10 mouse cellular contexts compared by ENCODE assay signal in the genomic region with DNA sequence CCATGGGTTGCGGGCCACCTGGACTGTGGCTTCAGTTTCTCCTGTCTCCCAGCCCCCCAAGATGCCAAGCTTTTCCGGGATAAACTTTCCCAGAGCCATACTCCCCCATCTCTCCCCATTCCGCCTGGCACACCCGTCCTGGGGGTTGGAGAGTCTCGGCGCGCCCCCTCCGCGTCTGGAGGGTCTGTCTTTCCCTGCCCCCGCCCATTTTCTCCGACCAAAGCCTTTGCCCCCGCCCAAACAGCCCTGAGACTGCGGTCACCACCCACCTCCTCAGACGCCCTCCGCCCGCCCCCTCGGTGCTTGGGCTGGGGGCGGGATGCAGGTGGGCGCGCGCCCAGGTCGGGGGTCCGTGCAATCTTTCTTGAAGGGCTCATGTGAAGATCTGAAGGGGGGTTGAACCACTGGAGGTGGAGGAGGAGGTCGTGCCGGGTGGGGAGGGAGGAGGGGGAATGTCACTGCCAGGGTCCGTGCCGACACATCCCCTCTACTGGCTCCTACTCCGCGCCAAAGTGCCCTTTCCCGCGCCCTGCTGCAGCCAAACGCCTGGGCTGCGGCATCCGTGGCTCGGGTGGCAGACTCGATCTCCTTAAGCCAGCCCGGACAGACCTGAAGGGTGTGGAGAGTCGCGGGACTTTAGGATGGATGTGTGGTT. TPM values are rescaled to one million over a fixed set of nuclear protein-coding genes. Genes with fewer than 3 reads are reported as not detected.
DNase-seq lines count a peak whose midpoint lies in the region; ATAC-seq and TF ChIP-seq lines count a peak whose summit lies in the region.
"Had no signal": no experiment of that assay in that cellular context is flagged by ENCODE, and none has a peak within 500 bp of the region (broad histone marks: within the 10 kb centered on the region; RNA-seq: fewer than 3 reads in every experiment).

No protein-coding gene starts in this region.

- peaks cover 72% of the 10 kb centered on the region for H3K27me3 ChIP-seq in heart, embryonic 11.5 days (ENCODE audit: control insufficient read depth, insufficient read depth, low read length)
- H3K27me3 ChIP-seq in E14TG2a.4 (ENCODE audit: insufficient read depth, low read length), result peaks cover 76% of the 10 kb centered on the region
- peaks cover 92% of the 10 kb centered on the region for H3K27me3 ChIP-seq in embryonic facial prominence, embryonic 13.5 days
- peaks cover 64% of the 10 kb centered on the region for H3K27me3 ChIP-seq in limb, embryonic 11.5 days (ENCODE audit: control insufficient read depth, insufficient read depth, low read length)

- H3K4me1 ChIP-seq in heart, embryonic 11.5 days (ENCODE audit: control insufficient read depth, insufficient read depth, low read length), result 0 out of 2 replicates have a peak, but pooled peaks cover 9% of the 10 kb centered on the region
- peaks cover 49% of the 10 kb centered on the region for H3K4me1 ChIP-seq in E14TG2a.4 (replicated peaks; ENCODE audit: low read depth, low read length)
- H3K4me1 ChIP-seq in embryonic facial prominence, embryonic 13.5 days, result peaks cover 14% of the 10 kb centered on the region; the same call in 1 of the 2 replicates
- no peaks in the 10 kb centered on the region for H3K4me1 ChIP-seq in limb, embryonic 11.5 days (ENCODE audit: control insufficient read depth, insufficient read depth, low read length)

- H3K4me3 ChIP-seq in heart, embryonic 11.5 days (ENCODE audit: low read depth, low read length), result peak overlapping the region; percentile 46
- peak overlapping the region; percentile 75 for H3K4me3 ChIP-seq in E14TG2a.4 (replicated peaks; ENCODE audit: low read length)
- H3K4me3 ChIP-seq in embryonic facial prominence, embryonic 13.5 days, result peak overlapping the region; percentile 42
- peak overlapping the region; percentile 26; the same call in 1 of the 2 replicates for H3K4me3 ChIP-seq in limb, embryonic 11.5 days (ENCODE audit: low read depth, low read length)

- no peak for TF ChIP-seq CTCF in E14TG2a.4 (conservative IDR thresholded peaks at IDR 0.05; ENCODE audit: low read length)

- H3K27ac ChIP-seq in heart, embryonic 11.5 days (ENCODE audit: low read depth, low read length), result no peak overlapping the region
- H3K27ac ChIP-seq in embryonic facial prominence, embryonic 13.5 days, result no peak overlapping the region
- no peak overlapping the region for H3K27ac ChIP-seq in limb, embryonic 11.5 days (replicated peaks; ENCODE audit: low read depth, low read length)

- DNase-seq in heart, adult 11 months, result no peak
- peak; percentile 28 for DNase-seq in limb, embryonic 11.5 days (ENCODE audit: low spot score)
- DNase-seq: kidney, adult 11 months had no signal

- H3K9ac ChIP-seq in heart, embryonic 11.5 days (ENCODE audit: low read depth, low read length), result no peak overlapping the region
- no peak overlapping the region for H3K9ac ChIP-seq in embryonic facial prominence, embryonic 13.5 days
- no peak overlapping the region for H3K9ac ChIP-seq in limb, embryonic 11.5 days (ENCODE audit: low read length)

- no peaks in the 10 kb centered on the region for H3K36me3 ChIP-seq in heart, embryonic 11.5 days (ENCODE audit: control insufficient read depth, insufficient read depth, low read length)
- H3K36me3 ChIP-seq in E14TG2a.4 (ENCODE audit: insufficient read depth, low read length), result no peaks in the 10 kb centered on the region
- no peaks in the 10 kb centered on the region for H3K36me3 ChIP-seq in embryonic facial prominence, embryonic 13.5 days
- no peaks in the 10 kb centered on the region for H3K36me3 ChIP-seq in limb, embryonic 11.5 days (ENCODE audit: control insufficient read depth, insufficient read depth, low read length)

- H3K9me3 ChIP-seq in heart, embryonic 11.5 days (replicated peaks; ENCODE audit: control insufficient read depth, low read length), result no peaks in the 10 kb centered on the region
- H3K9me3 ChIP-seq in E14TG2a.4 (ENCODE audit: low read length), result no peaks in the 10 kb centered on the region
- H3K9me3 ChIP-seq in embryonic facial prominence, embryonic 13.5 days, result no peaks in the 10 kb centered on the region
- H3K9me3 ChIP-seq in limb, embryonic 11.5 days (ENCODE audit: control insufficient read depth, low read length), result no peaks in the 10 kb centered on the region

- under 1% methylated on average over 39 of the region's 39 CpGs for WGBS in heart, embryonic 11.5 days (ENCODE audit: insufficient replicate concordance)
- 1% methylated on average over 39 of the region's 39 CpGs for WGBS in embryonic facial prominence, embryonic 13.5 days
- under 1% methylated on average over 39 of the region's 39 CpGs for WGBS in limb, embryonic 11.5 days

- H3K4me2 ChIP-seq in heart, embryonic 11.5 days, result peak overlapping the region; percentile 79
- H3K4me2 ChIP-seq in embryonic facial prominence, embryonic 13.5 days, result peak overlapping the region; percentile 62
- H3K4me2 ChIP-seq in limb, embryonic 11.5 days (ENCODE audit: low read depth, severe bottlenecking), result peak overlapping the region; percentile 54

- ATAC-seq in heart, embryonic 11.5 days (replicated peaks; ENCODE audit: insufficient number of reproducible peaks, low FRiP score, low TSS enrichment), result no peak
- no peak for ATAC-seq in embryonic facial prominence, embryonic 13.5 days (ENCODE audit: insufficient number of reproducible peaks, insufficient read depth, low FRiP score, low TSS enrichment, low read depth)
- ATAC-seq in limb, embryonic 11.5 days (ENCODE audit: insufficient number of reproducible peaks, low FRiP score, low TSS enrichment, low read depth), result no peak
- no peak for ATAC-seq in erythroblast, adult 5-6 weeks (replicated peaks; ENCODE audit: low FRiP score, poor library complexity, severe bottlenecking)
- ATAC-seq in erythroid progenitor cell, adult 5-6 weeks (replicated peaks; ENCODE audit: low FRiP score, poor library complexity, severe bottlenecking), result no peak
- ATAC-seq in megakaryocyte progenitor cell, adult 5-6 weeks (replicated peaks; ENCODE audit: poor library complexity), result no peak

RNA-seq across cellular contexts. Expression of a gene that starts 1.0 kb away (rescaled TPM):
- polyA plus RNA-seq in heart, embryonic 11.5 days (2014; fragmentation: Nextera tagmentation; extraction: Ambion mirVana), result 0.21 TPM in 1 of 2 replicates, not detected in the other
- 0.21 and 0.34 TPM in 2 replicates for polyA plus RNA-seq in embryonic facial prominence, embryonic 13.5 days (2015; fragmentation: Nextera tagmentation; extraction: Ambion mirVana)
- 0.08 and 0.10 TPM in 2 replicates for polyA plus RNA-seq in limb, embryonic 11.5 days (2014; fragmentation: Nextera tagmentation; extraction: Ambion mirVana)
- not detected in 2 replicates for total RNA-seq in erythroblast, adult 5-6 weeks (2015; ENCODE audit: low replicate concordance)
- not detected in 2 replicates for total RNA-seq in erythroblast, adult 5-6 weeks (2017; ENCODE audit: low replicate concordance)
- total RNA-seq in erythroid progenitor cell, adult 5-6 weeks (2015; ENCODE audit: low replicate concordance), result not detected in 2 replicates
- total RNA-seq in erythroid progenitor cell, adult 5-6 weeks (2017; ENCODE audit: low replicate concordance), result not detected in 2 replicates
- total RNA-seq in megakaryocyte progenitor cell, adult 5-6 weeks (2015), result not detected in 2 replicates
- not detected in 2 replicates for total RNA-seq in megakaryocyte progenitor cell, adult 5-6 weeks (2017)
- total RNA-seq: neutrophil, adult 5-6 weeks had no signal

RNA-seq across cellular contexts. Expression of a gene that starts 17.9 kb away (rescaled TPM):
- polyA plus RNA-seq in heart, embryonic 11.5 days (2014; fragmentation: Nextera tagmentation; extraction: Ambion mirVana), result not detected in 2 replicates
- not detected in 2 replicates for polyA plus RNA-seq in embryonic facial prominence, embryonic 13.5 days (2015; fragmentation: Nextera tagmentation; extraction: Ambion mirVana)
- not detected in 2 replicates for polyA plus RNA-seq in limb, embryonic 11.5 days (2014; fragmentation: Nextera tagmentation; extraction: Ambion mirVana)
- total RNA-seq in erythroblast, adult 5-6 weeks (2015; ENCODE audit: low replicate concordance), result not detected in 2 replicates
- total RNA-seq in erythroblast, adult 5-6 weeks (2017; ENCODE audit: low replicate concordance), result not detected in 2 replicates
- total RNA-seq in erythroid progenitor cell, adult 5-6 weeks (2015; ENCODE audit: low replicate concordance), result not detected in 2 replicates
- total RNA-seq in erythroid progenitor cell, adult 5-6 weeks (2017; ENCODE audit: low replicate concordance), result not detected in 2 replicates
- not detected in 2 replicates for total RNA-seq in megakaryocyte progenitor cell, adult 5-6 weeks (2015)
- total RNA-seq in megakaryocyte progenitor cell, adult 5-6 weeks (2017), result not detected in 2 replicates
- total RNA-seq: neutrophil, adult 5-6 weeks had no signal
